Mouse (Mus musculus) neural tube, embryonic 11.5 days (tissue): ENCODE measurements around the gene Cep135. TPM values are rescaled to one million over a fixed set of nuclear protein-coding genes. Genes with fewer than 3 reads are reported as not detected.

ENCODE experiments used
- ATAC-seq: fragments of 200-750 bp; cut with Nextera tagmentation; 2 replicates; pipeline ENCODE4 v1.8.0; 2017; ENCODE audit warnings: moderate number of reproducible peaks, mild to moderate bottlenecking, moderate TSS enrichment, moderate library complexity; ENCODE audit not compliant: insufficient read depth, low FRiP score, low TSS enrichment
- DNase-seq: peaks from one replicate; pipeline ENCODE4 v3.0.0-alpha.2; 2015; ENCODE audit warnings: low spot score
- H3K27ac ChIP-seq: fragments of 300-500 bp; sonication (generic); 2 replicates; pipeline ENCODE4 v1.5.1; 2014; ENCODE audit warnings: low read depth, mild to moderate bottlenecking, low read length
- H3K27me3 ChIP-seq: fragments of 300-500 bp; sonication (generic); 2 replicates; pipeline ENCODE4 v1.6.1; 2014; ENCODE audit warnings: mild to moderate bottlenecking, low read length, mixed read lengths; ENCODE audit not compliant: control insufficient read depth, insufficient read depth
- H3K36me3 ChIP-seq: fragments of 300-500 bp; sonication (generic); 2 replicates; pipeline ENCODE4 v1.6.1; 2014; ENCODE audit warnings: mild to moderate bottlenecking, low read length, moderate library complexity, mixed read lengths; ENCODE audit not compliant: control insufficient read depth, insufficient read depth
- H3K4me1 ChIP-seq: fragments of 300-500 bp; sonication (generic); 2 replicates; pipeline ENCODE4 v1.6.1; 2014; ENCODE audit warnings: low read length, mixed read lengths; ENCODE audit not compliant: control insufficient read depth, insufficient read depth
- H3K4me2 ChIP-seq: fragments of 300-500 bp; sonication (generic); 2 replicates; pipeline ENCODE4 v1.6.1; 2014; ENCODE audit warnings: low read depth, mild to moderate bottlenecking, moderate library complexity
- H3K4me3 ChIP-seq: fragments of 300-500 bp; sonication (generic); 2 replicates; pipeline ENCODE4 v1.5.1; 2014; ENCODE audit warnings: low read depth, low read length
- H3K9ac ChIP-seq: fragments of 300-500 bp; sonication (generic); 2 replicates; pipeline ENCODE4 v1.6.1; 2014; ENCODE audit warnings: mild to moderate bottlenecking, low read length
- H3K9me3 ChIP-seq: fragments of 300-500 bp; sonication (generic); 2 replicates; pipeline ENCODE4 v1.6.1; 2016; ENCODE audit warnings: low read length; ENCODE audit not compliant: control insufficient read depth
- whole genome bisulfite sequencing: fragments of 180-500 bp; shearing (Covaris S2); extraction: QIAGEN DNeasy Blood & Tissue Kit; methylation state at CpG from one replicate; pipeline ENCODE4 v1.1.7; 2014; 5-methylcytosine and 5-hydroxymethylcytosine counted together
- polyA plus RNA-seq: library from polyadenylated mRNA; unstranded; fragments of >200 nt; fragmentation: Nextera tagmentation; extraction: Ambion mirVana; gene quantifications from 2 replicates; pipeline ENCODE4 v1.2.1, GENCODE M21; 2014

Cep135 gene
- polyA plus RNA-seq, 1 experiment from 2014 or later = 9.3 TPM

- 58% methylated on average over 5 of the region's 5 CpGs for WGBS
- Histone ChIP-seq H3K4me1 (peaks cover 14% of the 10 kb centered on the region), H3K4me3 (no peak overlapping the region), H3K36me3 (no peaks in the 10 kb centered on the region), H3K4me2 (no peak overlapping the region), H3K27ac (no peak overlapping the region), H3K27me3 (no peaks in the 10 kb centered on the region), H3K9ac (no peak overlapping the region), H3K9me3 (no peaks in the 10 kb centered on the region)
- no peak for DNase-seq
- ATAC-seq = no peak
Measured at GRCm38 (mm10) chr5:76668547-76668946, 80.0 kb downstream of the Cep135 start.

- 96% methylated on average over 10 of the region's 10 CpGs for WGBS
- no peaks in the 10 kb centered on the region for H3K36me3 ChIP-seq
- H3K4me2 ChIP-seq = no peak overlapping the region
- no peak for DNase-seq
- no peak overlapping the region for H3K4me3 ChIP-seq
- H3K9ac ChIP-seq = no peak overlapping the region
- no peaks in the 10 kb centered on the region for H3K9me3 ChIP-seq
- H3K4me1 ChIP-seq = peaks cover 8% of the 10 kb centered on the region
- H3K27me3 ChIP-seq = no peaks in the 10 kb centered on the region
- no peak for ATAC-seq
- H3K27ac ChIP-seq = no peak overlapping the region
Measured at GRCm38 (mm10) chr5:76670183-76670582, 81.7 kb downstream of the Cep135 start.

DNA sequence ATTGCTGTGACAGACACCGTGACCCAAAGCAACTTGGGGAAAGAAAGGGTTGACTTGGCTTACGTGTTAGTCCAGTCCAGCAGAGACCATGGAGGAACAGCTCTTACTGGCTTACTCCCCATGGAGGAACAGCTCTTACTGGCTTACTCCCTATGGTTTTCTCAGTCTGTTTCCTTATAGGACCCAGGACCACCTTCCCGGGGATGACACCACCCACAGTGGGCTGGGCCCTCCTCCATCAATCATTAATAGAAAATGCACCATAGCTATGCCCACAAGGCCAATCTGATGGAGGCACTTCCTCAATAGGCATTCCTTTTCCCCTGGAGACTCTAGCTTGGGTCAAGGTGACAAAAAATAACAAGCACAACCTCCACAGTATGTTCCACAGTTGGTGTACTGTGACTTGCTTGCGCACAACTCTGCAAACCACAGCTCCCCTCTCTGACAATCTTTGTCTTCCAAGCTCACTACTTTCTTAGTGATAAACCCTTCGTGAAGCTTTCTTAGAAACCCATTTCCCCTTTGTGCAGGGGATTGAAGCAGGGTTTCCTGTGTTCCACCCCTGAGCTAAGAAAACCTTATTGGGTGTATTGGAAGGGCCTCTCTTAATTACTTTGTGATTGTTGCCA lies 85.6 kb downstream of the Cep135 start:
- H3K4me2 ChIP-seq = no peak overlapping the region
- H3K27me3 ChIP-seq = no peaks in the 10 kb centered on the region
- WGBS = 93% methylated on average over 5 of the region's 5 CpGs
- H3K9ac ChIP-seq = no peak overlapping the region
- H3K36me3 ChIP-seq = peaks cover 3% of the 10 kb centered on the region; the same call in 1 of the 2 replicates
- H3K4me3 ChIP-seq = no peak overlapping the region
- H3K4me1 ChIP-seq = no peaks in the 10 kb centered on the region
- DNase-seq = no peak
- H3K9me3 ChIP-seq = no peaks in the 10 kb centered on the region
- no peak for ATAC-seq
- H3K27ac ChIP-seq = no peak overlapping the region

DNA sequence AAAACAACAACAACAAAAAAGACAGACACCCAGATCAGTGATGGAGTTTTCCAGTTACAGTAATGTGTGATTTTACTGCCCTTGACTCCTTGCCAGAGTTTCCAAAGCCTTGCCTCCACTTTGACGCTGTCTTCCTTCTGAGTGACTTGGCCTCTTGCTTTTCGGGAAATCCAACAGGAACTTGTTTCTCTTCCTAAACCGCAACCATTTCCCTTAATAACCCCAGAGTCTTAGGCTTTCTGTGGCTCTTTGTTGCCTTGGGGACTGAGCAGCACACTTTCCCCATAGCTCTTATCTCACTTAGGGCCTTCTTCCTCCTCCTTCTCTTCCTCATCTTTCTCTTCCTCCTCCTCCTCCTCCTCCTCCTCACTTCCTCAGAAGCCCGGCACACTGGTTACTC lies 86.9 kb downstream of the Cep135 start:
- Histone ChIP-seq H3K36me3 (peaks cover 3% of the 10 kb centered on the region; the same call in 1 of the 2 replicates), H3K4me3 (no peak overlapping the region), H3K27me3 (no peaks in the 10 kb centered on the region), H3K27ac (no peak overlapping the region), H3K4me1 (no peaks in the 10 kb centered on the region), H3K9me3 (no peaks in the 10 kb centered on the region), H3K9ac (no peak overlapping the region), H3K4me2 (no peak overlapping the region)
- WGBS = 92% methylated on average over 4 of the region's 4 CpGs
- DNase-seq = no peak
- no peak for ATAC-seq

- Histone ChIP-seq H3K4me1 (peaks cover 7% of the 10 kb centered on the region), H3K4me2 (no peak overlapping the region), H3K4me3 (no peak overlapping the region), H3K9ac (no peak overlapping the region), H3K9me3 (no peaks in the 10 kb centered on the region), H3K27ac (no peak overlapping the region), H3K27me3 (no peaks in the 10 kb centered on the region), H3K36me3 (peaks cover 3% of the 10 kb centered on the region; the same call in 1 of the 2 replicates)
- ATAC-seq (no peak), DNase-seq (no peak)
- WGBS = 86% methylated on average over 2 of the region's 3 CpGs
Measured at GRCm38 (mm10) chr5:76680959-76681358, 92.5 kb downstream of the Cep135 start.

DNA sequence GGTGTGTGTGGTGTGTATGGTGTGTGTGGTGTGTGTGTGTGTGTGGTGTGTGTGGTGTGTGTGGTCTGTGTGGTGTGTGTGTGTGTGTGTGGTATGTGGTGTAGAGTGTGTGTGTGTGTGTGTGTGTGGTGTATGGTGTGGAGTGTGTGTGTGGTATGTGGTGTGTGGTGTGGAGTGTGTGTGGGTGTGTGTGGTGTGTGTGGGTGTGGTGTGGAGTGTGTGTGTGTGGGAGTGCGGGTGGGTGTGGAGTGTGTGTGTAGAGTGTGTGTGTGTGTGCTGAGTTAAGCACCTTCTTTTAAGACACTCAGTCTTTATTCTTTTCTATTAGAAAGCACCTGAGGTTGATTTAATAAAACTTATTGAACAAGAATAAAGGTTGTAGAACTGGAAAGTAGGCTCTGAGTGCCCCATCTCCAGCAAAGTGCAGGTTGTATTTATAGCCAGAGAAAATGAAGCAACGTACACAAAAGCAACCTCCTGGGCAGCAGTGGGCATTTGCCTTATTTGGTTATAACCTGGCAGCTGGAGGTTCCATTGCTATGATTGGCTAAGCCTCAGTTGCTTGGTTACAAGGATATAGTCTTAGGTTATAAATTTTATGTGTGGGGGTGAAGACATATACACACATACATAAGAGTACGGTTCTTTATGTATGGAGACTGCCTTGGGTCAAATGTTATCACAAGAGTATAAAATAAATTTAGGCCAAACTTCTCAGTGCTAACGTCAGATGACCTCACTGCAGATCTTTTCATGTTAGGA lies 93.6 kb downstream of the Cep135 start:
- 60% methylated on average over 4 of the region's 4 CpGs for WGBS
- peaks cover 7% of the 10 kb centered on the region for H3K4me1 ChIP-seq
- no peak overlapping the region for H3K4me3 ChIP-seq
- no peak overlapping the region for H3K27ac ChIP-seq
- no peak overlapping the region for H3K9ac ChIP-seq
- no peaks in the 10 kb centered on the region for H3K9me3 ChIP-seq
- H3K4me2 ChIP-seq = no peak overlapping the region
- DNase-seq (no peak), ATAC-seq (no peak)
- H3K36me3 ChIP-seq = no peaks in the 10 kb centered on the region; the same call in 1 of the 2 replicates
- H3K27me3 ChIP-seq = no peaks in the 10 kb centered on the region

GRCm38 (mm10) chr5:76683455-76683854 lies 95.0 kb downstream of the Cep135 start:
- Histone ChIP-seq H3K27me3 (no peaks in the 10 kb centered on the region), H3K9me3 (no peaks in the 10 kb centered on the region), H3K4me3 (no peak overlapping the region), H3K4me1 (peaks cover 7% of the 10 kb centered on the region), H3K36me3 (no peaks in the 10 kb centered on the region), H3K27ac (0 out of 2 replicates have a peak overlapping the region, but pooled peaks have one; percentile 23), H3K4me2 (no peak overlapping the region), H3K9ac (no peak overlapping the region)
- no peak for ATAC-seq
- 61% methylated on average over 5 of the region's 5 CpGs for WGBS
- DNase-seq = no peak

DNA sequence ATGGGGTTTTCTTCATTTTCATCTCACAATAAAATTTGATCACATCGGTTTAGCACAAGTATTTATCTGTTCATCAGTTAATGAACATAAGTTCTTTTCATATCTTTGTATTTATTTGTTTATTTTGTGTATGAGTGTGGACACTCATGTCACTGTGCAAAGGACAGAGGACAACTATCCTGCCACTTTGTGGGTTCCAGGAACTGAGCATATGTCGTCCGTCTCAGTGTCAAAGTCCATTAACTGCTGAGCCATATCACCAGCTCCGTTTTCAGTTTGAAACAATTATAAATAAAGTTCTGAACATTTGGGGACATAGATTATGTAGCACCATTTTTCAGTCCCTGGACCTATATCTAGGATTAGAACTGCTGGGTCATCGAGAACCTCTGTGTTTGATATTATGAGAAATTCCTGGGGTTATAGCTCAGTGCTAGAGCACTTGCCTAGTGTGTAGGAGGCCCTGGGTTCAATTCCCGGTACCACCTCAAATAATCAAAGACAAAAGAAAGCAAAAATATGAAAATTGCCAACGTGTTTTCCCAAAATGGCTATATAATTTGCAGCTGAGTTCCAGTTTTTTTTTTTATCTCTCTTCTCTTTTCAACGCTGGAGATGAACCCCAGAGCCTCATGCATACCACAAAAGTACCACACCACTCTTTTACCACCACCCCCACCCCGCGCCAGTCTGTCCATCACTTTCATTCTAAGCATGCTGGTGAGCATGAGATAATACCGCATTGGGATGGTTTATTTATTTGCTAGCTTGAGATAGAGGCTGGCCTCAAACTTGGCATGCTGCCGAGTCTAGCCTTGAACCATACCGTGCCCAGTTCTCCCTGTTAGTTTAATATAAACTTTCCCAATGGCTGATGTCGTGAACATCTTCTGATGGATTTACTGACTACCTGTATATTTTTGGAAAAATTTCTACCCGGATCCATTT lies 96.4 kb downstream of the Cep135 start:
- Histone ChIP-seq H3K9ac (no peak overlapping the region), H3K4me3 (no peak overlapping the region), H3K27ac (no peak overlapping the region), H3K4me1 (peaks cover 7% of the 10 kb centered on the region), H3K36me3 (no peaks in the 10 kb centered on the region), H3K27me3 (no peaks in the 10 kb centered on the region), H3K9me3 (no peaks in the 10 kb centered on the region), H3K4me2 (no peak overlapping the region)
- ATAC-seq (no peak), DNase-seq (no peak)
- WGBS = 93% methylated on average over 15 of the region's 15 CpGs
